Mouse (Mus musculus) megakaryocyte, embryonic 14.5 days (primary cell): Measurements from ENCODE around the gene Mark1.

ENCODE experiments used
- FLI1 ChIP-seq: IDR thresholded peaks from 2 replicates; pipeline ENCODE4 v1.6.1; 2012; ENCODE audit warnings: low read length, inconsistent platforms, mixed read lengths
- GATA1 ChIP-seq: IDR thresholded peaks from 3 replicates; pipeline ENCODE4 v1.6.1; 2012; ENCODE audit warnings: mixed read lengths, low read length, inconsistent platforms, borderline replicate concordance

DNA sequence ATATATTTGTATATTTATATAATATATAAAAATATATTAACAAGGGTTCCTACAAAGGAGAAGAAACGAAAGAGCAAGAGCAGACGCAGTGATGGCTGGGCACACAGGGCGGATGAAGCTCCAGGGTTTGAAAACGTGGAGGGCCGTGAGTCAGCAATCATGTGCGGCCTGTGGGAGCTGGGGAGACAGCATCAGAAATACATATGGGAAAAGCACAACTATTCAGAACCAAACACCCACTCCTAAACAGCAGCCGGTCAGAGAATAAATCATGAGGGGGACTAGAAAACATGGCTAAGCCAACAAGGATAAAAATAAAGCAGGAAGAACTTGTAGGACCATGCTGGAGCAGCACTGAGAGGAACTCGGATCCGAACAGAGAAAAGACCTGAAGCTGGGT lies 142.2 kb downstream of the Mark1 start:
- no peak for TF ChIP-seq FLI1
- no peak for TF ChIP-seq GATA1
